Mouse (Mus musculus) kidney, adult 2 months (tissue): ENCODE measurements around the gene Prps1l3. TPM values are rescaled to one million over a fixed set of nuclear protein-coding genes. Genes with fewer than 3 reads are reported as not detected.
"Not testable (repeated sequence)": the region's sequence is repeated elsewhere in the genome, so short reads cannot be mapped to it uniquely, and the experiment has no call there.

Experiments
- DNase-seq: peaks from one replicate; pipeline ENCODE4 v3.0.0; 2021
- H3K27ac ChIP-seq: fragments of 200-500 bp; 2 replicates; pipeline ENCODE4 v1.5.1; 2012; ENCODE audit warnings: low read depth, low read length, control low read depth, inconsistent platforms; ENCODE audit not compliant: insufficient read depth
- H3K27me3 ChIP-seq: fragments of 200-500 bp; replicated peaks from 2 replicates; pipeline ENCODE4 v1.6.1; 2012; ENCODE audit warnings: mild to moderate bottlenecking, moderate library complexity, low read length, inconsistent platforms; ENCODE audit not compliant: control insufficient read depth, insufficient read depth
- H3K36me3 ChIP-seq: fragments of 200-500 bp; 2 replicates; pipeline ENCODE4 v1.6.1; 2012; ENCODE audit warnings: mild to moderate bottlenecking, moderate library complexity, low read length, inconsistent platforms; ENCODE audit not compliant: control insufficient read depth, insufficient read depth
- H3K4me1 ChIP-seq: fragments of 200-500 bp; 2 replicates; pipeline ENCODE4 v1.6.1; 2011; ENCODE audit warnings: low read length; ENCODE audit not compliant: control insufficient read depth, insufficient read depth
- H3K4me3 ChIP-seq: fragments of 200-500 bp; 2 replicates; pipeline ENCODE4 v1.5.1; 2011; ENCODE audit warnings: mild to moderate bottlenecking, low read depth, low read length, control low read depth; ENCODE audit not compliant: insufficient read depth
- CTCF ChIP-seq: fragments of 200-500 bp; conservative IDR thresholded peaks from 2 replicates; pipeline ENCODE4 v1.5.1; 2011; ENCODE audit warnings: low read depth, mild to moderate bottlenecking, control low read depth, low read length, moderate library complexity, mixed read lengths; ENCODE audit not compliant: insufficient read depth, insufficient read length
- POLR2A ChIP-seq: fragments of 200-500 bp; IDR thresholded peaks from one replicate; pipeline ENCODE4 v1.6.1; 2011; ENCODE audit warnings: low read depth, low read length, control low read depth
- WGBS: fragments of 180-500 bp; shearing (Covaris S2); methylation state at CpG from one replicate; pipeline ENCODE4 v1.1.7; 2018; 5-methylcytosine and 5-hydroxymethylcytosine counted together
- polyA plus RNA-seq: library from polyadenylated mRNA; depleted of rRNA; stranded (reverse); fragments of >200 nt; gene quantifications from 2 replicates; pipeline ENCODE4 v1.2.3, GENCODE M21; 2012

Prps1l3 gene
- polyA plus RNA-seq, 1 experiment: 15.0 TPM

- Histone ChIP-seq H3K27me3 (no peaks in the 10 kb centered on the region), H3K4me1 (no peaks in the 10 kb centered on the region), H3K4me3 (peak overlapping the region; percentile 49), H3K27ac (no peak overlapping the region), H3K36me3 (no peaks in the 10 kb centered on the region)
- 8% methylated on average over 30 of the region's 30 CpGs for WGBS
- TF ChIP-seq POLR2A (no peak), CTCF (no peak)
- peak; percentile 57 for DNase-seq
Measured at GRCm38 (mm10) chr12:57211353-57212311, 18.6 kb upstream of the Prps1l3 start.

GRCm38 (mm10) chr12:57212463-57212862 lies 17.7 kb upstream of the Prps1l3 start:
- WGBS: 87% methylated on average over 5 of the region's 5 CpGs
- H3K4me1 ChIP-seq, H3K4me3 ChIP-seq, H3K27ac ChIP-seq, H3K27me3 ChIP-seq, DNase-seq, H3K36me3 ChIP-seq: not testable (repeated sequence)

GRCm38 (mm10) chr12:57226411-57226810 lies 3.8 kb upstream of the Prps1l3 start:
- Histone ChIP-seq H3K27ac (no peak overlapping the region), H3K27me3 (no peaks in the 10 kb centered on the region), H3K4me1 (peaks cover 3% of the 10 kb centered on the region; the same call in 1 of the 2 replicates), H3K36me3 (no peaks in the 10 kb centered on the region), H3K4me3 (no peak overlapping the region)
- TF ChIP-seq POLR2A (no peak), CTCF (no peak)
- DNase-seq: no peak
- WGBS: 84% methylated on average over 9 of the region's 9 CpGs

DNA sequence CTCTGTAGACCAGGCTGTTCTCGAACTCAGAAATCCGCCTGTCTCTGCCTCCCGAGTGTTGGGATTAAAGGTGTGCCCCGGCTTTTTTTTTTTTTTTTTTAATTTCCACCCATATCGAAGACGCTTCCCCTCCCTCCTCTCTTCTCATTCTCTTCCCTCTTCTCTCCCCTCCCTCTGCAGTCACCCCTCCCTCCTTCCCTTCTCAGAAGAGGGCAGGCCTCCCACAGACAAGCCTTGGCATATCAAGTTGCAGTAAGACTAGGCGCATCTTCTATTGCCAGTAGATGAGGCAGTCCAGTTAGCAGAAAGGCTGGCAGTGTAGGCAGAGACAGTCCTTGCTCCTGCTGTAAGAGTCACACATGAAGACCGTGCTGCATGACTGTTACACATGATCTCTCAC lies 2.4 kb upstream of the Prps1l3 start:
- Histone ChIP-seq H3K36me3 (no peaks in the 10 kb centered on the region), H3K4me3 (no peak overlapping the region), H3K4me1 (peaks cover 3% of the 10 kb centered on the region; the same call in 1 of the 2 replicates), H3K27me3 (no peaks in the 10 kb centered on the region), H3K27ac (no peak overlapping the region)
- TF ChIP-seq CTCF: no peak
- TF ChIP-seq POLR2A: no peak
- DNase-seq: no peak
- WGBS: 70% methylated on average over 4 of the region's 8 CpGs

DNA sequence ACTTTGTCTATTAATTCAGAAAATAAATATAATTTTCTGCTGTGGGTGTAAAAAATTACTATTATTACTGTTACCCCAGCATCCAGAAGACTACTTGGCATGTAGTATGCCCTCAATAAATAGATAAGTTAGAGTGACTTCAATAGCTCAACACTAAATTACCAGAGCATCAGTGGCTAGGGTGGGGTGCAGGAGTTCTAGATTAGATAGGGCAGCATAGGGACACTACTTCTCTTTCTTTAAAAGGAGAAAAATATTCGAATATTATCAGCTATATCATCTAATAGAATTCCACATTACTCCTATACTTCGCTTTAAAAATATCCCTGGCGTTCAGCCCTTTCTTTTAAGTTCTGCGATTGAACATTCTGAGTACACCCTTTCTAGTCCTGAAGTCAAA lies 509 bp upstream of the Prps1l3 start:
- Histone ChIP-seq H3K4me3 (peak overlapping the region; percentile 77), H3K27ac (peak overlapping the region; percentile 67), H3K4me1 (peaks cover 3% of the 10 kb centered on the region; the same call in 1 of the 2 replicates), H3K36me3 (no peaks in the 10 kb centered on the region), H3K27me3 (no peaks in the 10 kb centered on the region)
- TF ChIP-seq CTCF: no peak
- TF ChIP-seq POLR2A: no peak
- no peak for DNase-seq
- 13% methylated on average over 4 of the region's 4 CpGs for WGBS

DNA sequence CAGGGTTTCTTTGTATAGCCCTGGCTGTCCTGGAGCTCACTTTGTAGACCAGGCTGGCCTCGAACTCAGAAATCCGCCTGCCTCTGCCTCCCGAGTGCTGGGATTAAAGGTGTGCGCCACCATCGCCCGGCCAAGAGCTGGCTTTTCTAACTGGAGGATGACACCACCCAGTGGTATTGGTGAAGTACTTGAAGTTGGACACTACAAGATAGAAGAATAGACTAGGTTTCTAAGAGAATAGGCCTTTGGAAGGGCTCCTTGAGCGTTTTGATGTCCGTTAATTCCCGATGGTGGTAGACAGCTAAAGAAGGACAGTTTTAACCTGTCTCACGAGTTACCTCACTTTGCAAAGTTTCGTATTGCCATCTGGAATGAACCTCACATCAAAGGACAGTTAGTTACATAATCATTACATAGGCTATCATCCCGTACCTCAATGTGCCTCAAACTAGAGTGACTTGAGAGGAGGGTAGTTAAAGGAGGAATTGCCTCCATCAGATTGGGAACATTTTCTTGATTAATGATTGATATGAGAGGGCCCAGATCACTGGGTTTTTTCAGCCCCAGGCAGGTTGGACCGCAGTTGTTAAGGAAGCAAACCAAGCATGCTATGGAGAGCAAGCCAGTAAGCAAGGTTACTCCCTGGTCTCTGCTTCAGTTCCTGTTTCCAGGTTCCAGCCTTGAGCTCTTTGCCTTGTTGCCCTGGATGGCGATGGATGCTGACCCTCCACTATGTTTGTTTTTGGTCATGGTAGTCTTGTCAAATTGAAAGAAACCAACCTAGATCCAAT lies 1.1 kb downstream of the Prps1l3 start:
- DNase-seq: peak; percentile 78
- no peaks in the 10 kb centered on the region for H3K27me3 ChIP-seq
- peaks cover 3% of the 10 kb centered on the region; the same call in 1 of the 2 replicates for H3K4me1 ChIP-seq
- no peaks in the 10 kb centered on the region for H3K36me3 ChIP-seq
- TF ChIP-seq POLR2A (no peak), CTCF (peak; percentile 31)
- 35% methylated on average over 14 of the region's 14 CpGs for WGBS
- H3K27ac ChIP-seq: peak overlapping the region; percentile 49
- H3K4me3 ChIP-seq: peak overlapping the region; percentile 77

DNA sequence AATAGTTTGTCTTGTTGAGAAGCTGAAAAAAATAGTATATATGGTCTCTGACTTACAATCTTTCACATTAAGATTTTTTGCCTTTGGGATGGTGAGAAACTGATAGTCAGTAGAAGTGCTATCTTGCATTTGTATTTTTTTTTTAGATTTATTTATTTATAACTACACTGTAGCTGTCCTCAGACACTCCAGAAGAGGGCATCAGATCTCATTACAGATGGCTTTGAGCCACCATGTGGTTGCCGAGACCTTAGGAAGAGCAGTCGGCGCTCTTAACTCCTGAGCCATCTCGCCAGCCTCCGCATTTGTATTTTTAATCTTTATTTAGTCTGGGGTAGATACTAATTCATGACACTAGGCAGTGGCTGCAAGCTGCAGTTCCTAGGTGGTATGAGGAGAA lies 3.2 kb downstream of the Prps1l3 start:
- Histone ChIP-seq H3K4me3 (no peak overlapping the region), H3K27me3 (no peaks in the 10 kb centered on the region), H3K27ac (no peak overlapping the region), H3K4me1 (peaks cover 3% of the 10 kb centered on the region; the same call in 1 of the 2 replicates), H3K36me3 (peaks cover 1% of the 10 kb centered on the region; the same call in 1 of the 2 replicates)
- no peak for TF ChIP-seq CTCF
- 84% methylated on average over 5 of the region's 5 CpGs for WGBS
- DNase-seq: no peak
